In the genomic region with DNA sequence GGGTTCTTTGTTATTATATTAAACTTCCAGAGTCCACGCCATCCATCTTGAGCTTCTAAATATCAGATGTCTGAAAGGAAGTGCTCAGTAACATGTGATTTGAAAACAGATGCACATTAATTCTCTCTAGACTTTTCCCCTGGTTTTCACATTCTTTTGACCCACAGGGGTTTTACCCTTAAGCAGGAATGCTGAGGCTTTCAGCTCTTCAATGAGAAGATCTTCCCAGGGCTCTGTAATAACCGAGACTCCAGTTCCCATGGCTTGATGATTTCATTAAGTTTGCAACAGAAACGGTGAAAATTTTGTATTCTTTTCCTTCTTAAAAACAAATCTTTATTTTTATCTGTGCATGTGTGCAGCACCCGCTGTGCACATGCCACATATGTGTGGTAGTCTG, we compare ENCODE assay signal across 18 mouse cellular contexts.
"Had no signal": no experiment of that assay in that cellular context is flagged by ENCODE, and none has a peak within 500 bp of the region (broad histone marks: within the 10 kb centered on the region; RNA-seq: fewer than 3 reads in every experiment).

No protein-coding gene starts in this region.

- H3K4me3 ChIP-seq: midbrain, embryonic 10.5 days; myocyte; neural tube, embryonic 13.5 days; neural tube, embryonic 15.5 days had no signal

- H3K4me1 ChIP-seq: neural tube, embryonic 13.5 days; neural tube, embryonic 15.5 days had no signal

- H3K4me2 ChIP-seq: lung, embryonic 14.5 days; neural tube, embryonic 13.5 days; neural tube, embryonic 15.5 days had no signal

- H3K27me3 ChIP-seq: neural tube, embryonic 13.5 days; neural tube, embryonic 15.5 days had no signal

- H3K9me3 ChIP-seq: midbrain, embryonic 10.5 days; neural tube, embryonic 13.5 days; neural tube, embryonic 15.5 days had no signal

- ATAC-seq: midbrain, embryonic 16.5 days had no signal

- DNase-seq: lung, adult 18-20 months; lung, embryonic 14.5 days; lung, postnatal 10 days; lung, postnatal 4 days; midbrain, embryonic 14.5 days; retina, postnatal 1 day; right cerebral cortex, adult 18-20 months; right cerebral cortex, postnatal 25 days; right cerebral cortex, postnatal 4 days; spleen, adult 18-20 months; thymus, adult 18-20 months; thymus, postnatal 14 days; thymus, postnatal 36 days had no signal

- H3K9ac ChIP-seq: lung, embryonic 14.5 days; neural tube, embryonic 13.5 days; neural tube, embryonic 15.5 days had no signal

- H3K36me3 ChIP-seq: midbrain, embryonic 10.5 days; neural tube, embryonic 13.5 days; neural tube, embryonic 15.5 days had no signal

- H3K27ac ChIP-seq: midbrain, embryonic 10.5 days; neural tube, embryonic 13.5 days; neural tube, embryonic 15.5 days had no signal
